Mouse (Mus musculus): Measurements from ENCODE around the gene Hmg20a.

- TF ChIP-seq GABPA (IDR thresholded peaks at IDR 0.05; ENCODE audit: insufficient replicate concordance, low read depth, low read length): no peak
- TF ChIP-seq HCFC1 (IDR thresholded peaks at IDR 0.05; ENCODE audit: low read depth, low read length): no peak
- no peak for TF ChIP-seq CTCF (conservative IDR thresholded peaks at IDR 0.05 in 1 of 2, IDR thresholded peaks at IDR 0.05 in 1 of 2; ENCODE audit: low read depth in 2 of 2, low read length in 2 of 2)
- no peak for TF ChIP-seq ELF1 (IDR thresholded peaks at IDR 0.05; ENCODE audit: low read depth, low read length)
- TF ChIP-seq ZKSCAN1 (IDR thresholded peaks at IDR 0.05; ENCODE audit: borderline replicate concordance, low read depth, low read length): no peak
- TF ChIP-seq POLR2A (IDR thresholded peaks at IDR 0.05; ENCODE audit: low read depth, low read length): no peak
- no peak for TF ChIP-seq USF1 (IDR thresholded peaks at IDR 0.05; ENCODE audit: low read depth, low read length)
- TF ChIP-seq MYC (IDR thresholded peaks at IDR 0.05; ENCODE audit: low read depth, low read length): no peak
- no peak for TF ChIP-seq EP300 (IDR thresholded peaks at IDR 0.05; ENCODE audit: low read length)
- no peak for TF ChIP-seq E2F4 (IDR thresholded peaks at IDR 0.05; ENCODE audit: insufficient replicate concordance, low read depth, low read length)
- no peak for TF ChIP-seq MAZ (IDR thresholded peaks at IDR 0.05; ENCODE audit: low read depth, low read length)
- TF ChIP-seq CHD1 (IDR thresholded peaks at IDR 0.05; ENCODE audit: low read depth, low read length): no peak
These were observed 34.8 kb downstream of the Hmg20a start for GRCm38 (mm10) chr9:56453038-56453815.

All from CH12.LX (cell line).